Mouse (Mus musculus) heart, adult 9 months (tissue): ENCODE measurements around the gene Treml1.

Experiments
- DNase-seq, 2 experiments: peaks; one replicate each; pipeline ENCODE4 v3.0.0; 2022; ENCODE audit warnings: low spot score in 2 of 2

Gene Treml1

DNA sequence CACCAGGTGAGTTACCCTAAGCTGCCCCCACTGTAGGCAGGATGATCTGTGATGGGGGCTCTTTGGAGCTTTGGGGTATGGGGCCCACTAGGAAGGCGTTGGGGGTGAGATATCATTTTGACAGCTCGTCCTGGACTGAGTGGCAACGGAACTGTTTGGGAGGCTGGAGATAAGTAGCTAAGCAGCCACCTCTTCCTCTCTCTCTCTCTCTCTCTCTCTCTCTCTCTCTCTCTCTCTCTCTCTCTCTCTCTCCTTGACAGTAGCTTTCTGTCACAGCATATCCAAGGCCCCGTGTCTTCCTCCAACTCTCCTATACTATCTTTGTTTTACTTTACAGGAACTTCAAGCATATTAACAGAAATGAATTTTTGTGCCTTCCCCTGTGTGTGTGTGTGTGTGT is 746 bp downstream of the Treml1 start:
- no peak for DNase-seq

DNA sequence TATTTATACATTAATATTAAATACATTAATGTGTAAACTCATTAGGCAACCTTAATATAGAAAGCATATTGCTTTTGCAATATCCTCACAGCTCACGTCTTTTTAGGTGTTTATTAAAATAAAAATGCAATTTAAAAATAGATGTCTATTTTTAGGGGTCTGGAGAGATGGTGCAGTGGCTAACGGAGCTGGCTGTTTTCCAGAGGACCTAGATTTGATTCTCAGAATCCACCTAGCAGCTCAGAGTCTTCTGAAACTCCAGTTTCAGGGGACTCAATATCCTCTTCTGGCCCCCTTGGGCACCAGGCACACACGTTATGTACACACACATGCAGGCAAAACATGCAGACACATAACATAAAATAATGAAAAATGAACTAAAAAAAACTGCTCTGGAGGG is 2.6 kb downstream of the Treml1 start:
- peak in 1 of 2 experiments; percentile 29 for DNase-seq

DNA sequence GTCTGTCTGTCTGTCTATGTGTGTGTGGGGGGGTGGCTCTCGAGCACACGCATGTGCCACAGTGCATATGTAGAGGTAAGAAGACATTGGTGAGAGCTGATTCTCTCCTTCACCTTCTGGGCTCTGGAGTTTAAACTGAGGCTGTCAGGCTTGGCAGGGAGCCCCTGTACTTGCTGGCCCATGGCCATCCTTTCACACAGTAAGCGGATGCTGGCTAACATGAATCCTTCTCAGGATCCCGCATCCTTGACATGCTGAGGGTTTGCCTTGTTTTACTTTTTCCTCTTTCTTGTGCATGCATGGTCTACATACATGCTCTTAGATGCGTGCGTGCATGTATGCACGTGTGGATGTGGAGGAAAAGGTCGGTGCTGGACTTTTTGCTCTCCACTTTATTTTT is 3.2 kb downstream of the Treml1 start:
- peak in 1 of 2 experiments; percentile 33 for DNase-seq

DNA sequence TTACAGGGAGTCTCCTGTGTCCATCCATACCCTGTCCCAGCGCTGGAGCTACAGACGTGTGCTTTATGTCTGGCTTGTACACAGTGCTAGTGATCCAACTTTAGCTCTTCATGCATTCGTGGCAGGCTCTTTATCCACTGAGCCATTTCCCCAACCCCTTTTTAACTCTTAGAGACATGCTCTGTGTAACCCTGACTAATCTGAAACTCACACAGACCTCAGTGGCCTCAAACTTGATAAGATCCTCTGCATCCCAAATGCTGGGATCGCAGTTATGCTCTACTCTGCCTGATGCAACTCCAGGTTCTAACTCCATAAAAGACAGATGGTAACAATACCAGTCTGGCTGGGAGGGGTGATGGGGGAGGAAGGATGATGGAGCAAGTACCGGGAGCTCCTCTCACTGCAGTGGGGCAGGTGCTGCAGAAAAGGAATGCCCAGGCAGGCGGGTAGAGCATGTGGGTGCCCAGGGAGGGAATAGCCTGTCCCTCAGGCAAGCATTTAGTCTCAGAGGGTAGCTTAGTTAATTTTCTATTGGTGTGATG is 3.8 kb downstream of the Treml1 start:
- no peak for DNase-seq

DNA sequence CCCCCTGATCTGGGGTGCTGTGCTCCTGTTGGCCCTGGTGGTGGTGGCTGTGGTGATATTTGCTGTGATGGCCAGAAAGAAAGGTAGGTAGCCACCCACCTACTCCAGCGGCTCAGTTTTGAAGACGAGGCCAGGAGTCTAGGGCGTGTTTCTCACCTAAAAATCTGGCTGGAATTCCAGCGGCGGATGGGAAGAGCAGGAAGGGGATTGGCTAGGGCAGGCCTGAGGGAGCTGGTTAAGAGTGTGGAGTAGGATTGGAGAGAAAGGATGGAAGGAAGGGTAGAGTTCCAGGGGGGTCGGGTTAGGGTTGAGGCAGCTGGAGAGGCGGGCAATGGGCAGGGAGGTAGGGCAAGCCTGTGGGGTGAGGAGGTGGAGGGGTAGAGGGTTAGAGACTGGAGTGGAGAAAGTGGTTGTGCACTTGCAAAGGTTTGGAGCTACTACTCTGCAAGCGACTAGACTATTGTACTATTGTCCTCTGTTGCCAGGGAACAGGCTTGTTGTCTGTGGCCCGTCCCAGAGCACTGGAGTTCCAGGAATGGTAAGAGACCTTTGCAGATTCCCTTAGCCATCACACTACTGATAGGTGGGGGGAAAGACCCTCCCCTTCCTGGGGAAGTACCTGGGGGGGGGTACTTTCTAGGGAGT is 5.9 kb downstream of the Treml1 start:
- DNase-seq = no peak

DNA sequence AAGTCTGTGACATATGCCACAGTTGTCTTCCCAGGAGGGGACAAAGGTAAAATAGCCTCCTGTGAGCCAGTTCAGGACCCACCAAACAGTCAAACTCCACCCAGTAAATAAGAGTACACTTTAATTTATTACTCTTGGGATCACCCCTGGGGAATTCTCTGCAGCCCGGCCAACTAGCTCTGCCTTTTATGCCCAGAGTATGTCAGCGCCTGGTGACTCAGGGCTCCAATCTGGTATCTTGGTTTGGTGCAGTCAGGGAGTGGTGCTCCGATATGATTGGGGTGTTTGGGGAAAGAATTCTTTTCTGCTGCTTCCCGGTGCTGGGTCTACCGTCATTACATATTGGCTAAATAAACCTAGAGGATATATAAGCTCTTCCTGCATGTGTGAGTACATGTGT is 7.1 kb downstream of the Treml1 start:
- no peak for DNase-seq

DNA sequence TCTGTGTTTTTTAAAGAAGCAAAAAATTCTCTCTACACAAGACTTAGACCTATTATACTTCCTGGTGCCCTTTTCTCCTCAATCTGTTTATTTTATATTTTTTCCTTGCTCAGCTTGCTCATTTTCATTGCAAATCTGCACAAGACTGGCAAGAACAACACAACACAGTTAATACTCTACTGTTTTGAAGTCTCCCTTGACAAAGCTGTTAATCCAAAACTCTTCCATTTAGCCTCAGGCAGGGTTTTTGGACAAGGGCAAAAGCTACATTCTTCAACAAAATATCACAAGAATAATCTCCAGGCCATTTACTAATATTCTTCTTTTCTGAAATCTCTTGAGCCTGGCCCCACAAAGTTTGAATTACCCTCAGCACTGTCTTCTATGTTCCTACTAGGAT is 11.9 kb downstream of the Treml1 start:
- DNase-seq = no peak

DNA sequence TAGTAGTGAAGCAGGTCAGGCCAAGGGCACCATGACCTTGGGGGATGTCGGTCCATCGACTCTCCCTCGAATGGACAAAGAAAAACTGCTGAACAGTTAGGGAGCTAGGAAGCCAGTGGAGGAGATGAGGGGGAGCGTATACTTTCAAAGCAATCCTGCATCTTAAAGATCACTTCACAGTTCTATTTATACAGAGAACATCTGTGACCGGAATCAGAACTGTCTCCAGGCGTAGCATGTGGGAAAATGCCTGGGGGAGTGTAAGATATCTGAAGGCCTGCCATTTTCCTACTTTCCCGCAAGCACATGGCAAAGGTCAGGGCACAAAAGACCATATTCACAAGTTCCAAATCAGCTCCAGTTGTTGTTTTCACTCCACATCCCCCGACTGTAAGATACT is 13.3 kb downstream of the Treml1 start:
- no peak for DNase-seq

DNA sequence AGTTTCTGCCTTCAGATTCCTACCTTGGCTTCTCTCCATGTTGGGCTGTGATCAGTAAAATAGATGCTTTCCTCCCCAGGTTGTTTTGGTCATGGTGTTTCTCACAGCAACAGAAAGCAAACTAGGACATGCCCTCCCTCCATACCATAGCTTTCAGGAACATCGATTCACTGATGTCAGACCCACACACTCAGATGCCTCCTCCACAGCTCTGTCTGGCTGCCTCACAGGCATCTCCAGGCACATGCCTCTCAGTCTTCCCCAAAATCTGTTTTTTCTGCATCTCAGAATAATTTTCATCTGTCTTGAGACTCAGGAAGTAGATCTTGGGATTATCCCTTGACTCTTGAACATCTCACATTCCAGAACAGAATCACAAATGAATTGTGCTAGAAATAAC is 16.4 kb downstream of the Treml1 start:
- DNase-seq = no peak

DNA sequence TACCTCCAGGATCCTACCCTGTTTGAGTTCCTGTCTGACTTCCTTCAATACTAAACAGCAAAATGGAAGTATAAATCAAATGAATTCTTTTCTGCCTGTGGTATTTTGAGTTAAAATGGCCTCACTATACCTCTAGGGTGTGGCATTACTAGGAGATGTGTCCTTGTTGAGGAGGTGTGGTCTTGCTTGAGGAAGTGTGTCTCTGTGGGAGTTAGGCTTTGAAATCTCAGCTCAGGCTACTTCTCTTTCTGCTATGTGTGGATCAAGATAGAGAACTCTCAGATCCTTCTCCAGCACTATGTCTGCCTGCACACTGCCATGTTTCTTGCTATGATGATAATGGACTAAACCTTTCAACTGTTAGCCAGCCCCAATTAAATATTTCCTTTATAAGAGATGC is 19.3 kb downstream of the Treml1 start:
- no peak for DNase-seq

DNA sequence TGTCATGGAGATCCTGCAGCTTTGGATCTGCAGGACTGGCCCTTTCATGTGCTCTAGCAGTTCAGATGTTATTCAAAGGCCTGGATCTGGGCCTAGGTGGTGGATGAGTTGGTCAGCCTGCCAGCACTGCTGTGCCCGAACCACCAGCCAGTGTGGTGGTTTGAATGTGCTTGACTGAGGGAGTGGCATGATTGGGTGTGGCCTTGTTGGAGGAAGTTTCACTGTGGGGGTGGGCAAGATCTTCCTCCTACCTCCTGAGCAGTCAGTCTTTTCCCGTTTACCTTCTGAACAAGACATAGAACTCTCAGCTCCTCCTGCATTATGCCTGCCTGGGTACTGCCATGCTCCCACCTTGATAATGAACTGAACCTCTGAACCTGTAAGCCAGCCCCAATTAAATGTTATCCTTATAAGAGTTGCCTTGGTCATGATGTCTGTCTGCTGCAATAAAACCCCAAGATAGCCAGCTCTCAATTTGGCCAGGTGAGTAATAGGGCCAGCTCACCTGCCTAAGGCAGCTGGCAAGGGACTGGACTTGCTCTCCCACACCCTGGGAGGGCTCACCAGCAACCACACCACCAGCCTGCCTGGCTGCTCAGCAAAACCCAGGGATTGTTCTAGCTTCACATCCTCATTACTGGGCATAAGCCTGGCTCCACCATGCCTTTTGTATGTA is 26.2 kb downstream of the Treml1 start:
- DNase-seq = no peak

DNA sequence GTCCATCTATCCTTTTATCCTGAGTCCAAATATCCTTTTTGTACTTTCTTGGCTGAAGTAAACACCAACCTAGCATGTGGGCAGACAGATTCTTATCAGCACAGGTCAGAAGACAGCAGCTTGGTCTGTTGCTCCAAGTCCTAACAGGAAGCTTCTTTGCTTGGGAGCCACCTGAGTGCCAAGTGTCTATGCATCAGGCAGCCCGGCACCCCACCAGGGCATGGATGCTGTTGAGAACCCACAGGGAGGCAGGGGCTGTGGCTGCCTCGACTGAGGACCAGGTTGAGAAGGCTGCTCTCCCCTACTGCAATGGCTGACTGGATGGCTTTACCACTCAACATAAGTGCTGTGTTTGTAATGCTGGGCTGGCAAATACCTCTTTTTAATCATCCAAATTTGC is 28.9 kb downstream of the Treml1 start:
- DNase-seq = no peak

DNA sequence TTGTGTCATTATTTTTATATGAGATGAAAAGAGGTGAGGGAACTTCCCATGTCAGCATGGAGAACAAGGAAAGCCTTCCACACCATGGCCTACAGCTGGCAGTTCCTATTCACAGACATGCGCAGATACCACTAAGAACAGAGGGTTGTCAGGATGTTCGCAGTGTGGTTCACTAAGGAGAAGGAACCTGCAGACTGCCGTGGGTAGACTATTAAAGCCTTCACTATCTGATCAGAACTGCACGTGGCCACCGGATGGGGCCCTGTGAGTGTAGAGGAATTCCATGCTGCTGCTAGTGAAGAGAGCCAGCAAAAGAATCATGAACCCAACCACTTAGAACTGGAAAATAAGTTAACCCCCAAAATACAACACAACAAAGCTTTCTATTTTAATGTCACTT is 29.7 kb downstream of the Treml1 start:
- no peak for DNase-seq

DNA sequence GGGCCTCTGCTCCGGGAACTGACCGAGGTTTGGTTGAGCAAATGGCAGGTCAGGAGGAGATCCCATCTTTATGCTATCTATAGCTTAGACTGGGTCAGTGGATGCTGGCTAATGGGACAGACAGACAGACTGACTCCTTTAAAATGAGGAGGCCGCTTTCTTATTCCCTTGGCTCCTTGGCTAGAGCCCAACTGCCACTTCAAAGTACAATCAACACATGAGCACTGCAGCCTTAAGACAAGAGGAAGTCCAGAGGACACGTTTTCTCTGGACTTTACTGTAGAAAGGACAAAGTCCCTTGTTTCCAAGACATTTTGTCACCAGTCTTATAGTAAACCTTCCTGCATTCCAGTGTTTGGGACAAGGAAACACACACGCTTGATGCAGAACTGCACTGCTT is 31.7 kb downstream of the Treml1 start:
- DNase-seq = no peak

DNA sequence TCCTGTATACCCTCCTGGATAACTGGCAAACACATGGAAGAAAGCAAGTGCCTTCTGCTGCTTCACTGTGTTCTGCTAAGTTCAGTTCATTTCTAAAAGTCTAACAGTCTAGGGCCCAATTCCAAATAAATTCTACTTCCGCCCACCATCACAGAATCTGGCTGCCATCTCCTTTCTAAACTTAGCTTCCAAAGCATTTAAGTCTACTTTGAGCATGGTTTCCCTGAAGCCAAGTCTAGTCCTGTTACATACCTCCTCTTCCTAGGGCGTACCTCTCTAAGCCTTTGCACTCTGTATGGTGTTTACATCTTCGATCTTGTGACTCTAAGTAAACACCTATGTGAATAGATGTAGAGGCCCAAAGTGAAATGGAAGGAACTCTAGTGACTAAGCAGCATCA is 32.9 kb downstream of the Treml1 start:
- DNase-seq = no peak

DNA sequence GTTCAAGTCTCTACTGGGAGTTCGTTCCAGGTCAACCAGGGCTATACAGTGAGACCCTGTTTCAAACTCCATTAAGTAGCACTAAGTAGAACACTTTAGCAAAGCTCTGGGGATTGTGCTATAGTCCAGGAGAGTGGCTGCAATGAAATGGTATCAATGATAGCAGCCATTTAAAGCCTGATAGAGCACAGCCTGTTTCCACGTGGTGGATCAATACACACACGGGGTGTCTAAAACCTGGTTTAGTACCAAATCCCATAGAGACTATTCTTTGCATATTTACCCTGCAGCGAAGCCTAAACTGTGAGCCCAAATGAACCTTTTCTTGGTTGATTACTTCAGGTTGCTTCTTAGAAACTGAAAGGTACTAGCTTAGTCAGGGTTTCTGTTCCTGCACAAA is 42.0 kb downstream of the Treml1 start:
- no peak for DNase-seq

DNA sequence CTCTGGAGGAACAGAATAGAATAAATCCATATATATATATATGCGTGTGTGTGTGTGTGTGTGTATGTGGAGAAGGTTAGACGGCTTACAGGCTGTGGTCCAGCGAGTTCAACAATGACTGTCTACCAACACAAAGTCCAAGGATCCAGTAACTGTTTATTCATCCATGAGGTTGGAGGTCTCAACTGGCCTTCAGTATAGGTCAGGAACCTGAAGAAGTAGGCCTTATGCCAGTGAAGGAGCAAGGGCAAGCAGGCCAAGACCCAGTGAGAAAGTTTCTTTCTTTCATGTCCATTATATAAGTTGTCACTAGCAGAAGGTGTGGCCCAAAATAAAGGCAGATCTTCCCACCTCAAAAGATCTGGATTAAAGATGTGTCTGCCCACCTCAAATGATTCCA is 43.0 kb downstream of the Treml1 start:
- no peak for DNase-seq

DNA sequence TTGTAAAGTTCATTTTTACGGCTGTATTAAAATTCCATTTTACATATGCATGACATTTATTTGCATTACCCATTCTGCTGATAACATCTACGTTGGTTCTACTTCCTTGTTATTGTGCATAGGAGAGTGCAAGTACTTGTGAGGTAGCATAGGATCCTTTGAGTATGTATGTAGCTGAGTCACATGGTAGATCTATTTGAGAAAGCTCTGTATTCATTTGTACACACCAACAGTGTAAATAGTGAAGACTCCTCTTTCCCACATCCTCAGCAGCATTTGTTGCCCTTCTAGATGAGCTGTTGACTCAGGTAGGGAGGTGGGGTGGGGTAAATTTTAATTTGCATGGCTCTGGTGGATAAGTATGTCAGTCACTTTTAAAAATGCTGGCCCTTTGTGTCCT is 44.1 kb downstream of the Treml1 start:
- no peak for DNase-seq

DNA sequence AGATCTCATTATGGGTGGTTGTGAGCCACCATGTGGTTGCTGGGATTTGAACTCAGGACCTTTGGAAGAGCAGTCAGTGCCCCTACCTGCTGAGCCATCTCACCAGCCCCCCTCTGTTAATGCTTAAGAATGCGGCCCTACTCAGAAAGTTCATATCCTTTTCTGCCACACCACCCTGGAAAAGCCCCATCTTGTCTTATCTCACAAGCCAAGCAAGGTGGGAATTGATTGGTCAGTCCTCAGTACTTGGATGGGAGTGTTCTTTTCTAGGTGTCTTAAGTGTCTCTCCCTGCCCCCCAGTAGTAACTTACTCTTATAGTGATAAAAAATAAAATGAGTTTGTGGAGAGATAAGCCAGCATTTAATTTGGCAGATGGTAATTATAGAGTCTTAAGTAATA is 45.0 kb downstream of the Treml1 start:
- DNase-seq = no peak

DNA sequence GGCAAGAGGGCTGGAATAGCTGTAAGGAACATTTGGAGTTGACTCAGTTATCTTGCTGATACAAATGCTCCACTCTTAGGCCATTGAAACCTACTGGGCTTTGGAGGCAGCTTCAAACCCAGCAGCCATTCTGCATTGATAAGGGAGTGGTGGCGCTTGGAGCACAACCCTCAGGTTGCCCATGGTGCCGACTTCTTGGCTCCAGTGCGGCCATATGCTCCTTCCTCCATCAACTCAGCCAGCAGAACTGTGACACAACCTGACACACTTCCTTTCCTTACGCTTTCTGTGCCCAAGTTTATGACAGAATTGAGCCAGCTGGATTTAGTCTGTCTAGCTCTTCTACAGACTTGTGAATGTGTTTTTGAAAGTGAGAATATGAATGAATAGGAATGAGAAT is 47.4 kb downstream of the Treml1 start:
- no peak for DNase-seq

DNA sequence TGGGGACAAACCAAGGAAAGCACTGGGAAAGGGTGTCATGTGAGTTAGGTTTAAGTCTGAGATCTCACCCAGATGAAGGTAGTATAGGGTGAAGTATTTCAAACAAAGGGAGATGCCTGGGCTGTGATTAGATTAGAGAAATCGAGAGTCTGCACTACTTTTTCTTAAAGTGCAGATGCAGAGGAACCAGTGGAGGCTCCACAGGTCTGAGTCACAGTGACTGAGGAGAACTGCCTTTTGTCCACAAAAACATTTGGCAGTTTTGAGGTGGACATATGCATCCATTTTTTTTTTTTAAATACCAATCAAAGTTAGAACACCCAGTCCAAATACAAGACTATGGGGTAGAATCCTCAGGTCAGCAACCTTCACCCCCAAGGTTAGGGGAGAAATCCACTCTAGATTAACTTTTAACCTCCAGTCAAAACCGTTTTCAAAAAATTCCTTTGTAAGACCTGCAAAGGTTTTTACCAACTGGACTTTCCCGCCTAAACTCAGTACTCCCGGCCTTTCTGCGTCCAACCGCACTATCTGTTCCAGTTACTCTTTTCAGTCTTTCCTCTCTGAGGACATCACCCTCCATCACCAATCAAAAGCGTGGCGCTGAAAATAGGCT is 48.3 kb downstream of the Treml1 start:
- no peak for DNase-seq

DNA sequence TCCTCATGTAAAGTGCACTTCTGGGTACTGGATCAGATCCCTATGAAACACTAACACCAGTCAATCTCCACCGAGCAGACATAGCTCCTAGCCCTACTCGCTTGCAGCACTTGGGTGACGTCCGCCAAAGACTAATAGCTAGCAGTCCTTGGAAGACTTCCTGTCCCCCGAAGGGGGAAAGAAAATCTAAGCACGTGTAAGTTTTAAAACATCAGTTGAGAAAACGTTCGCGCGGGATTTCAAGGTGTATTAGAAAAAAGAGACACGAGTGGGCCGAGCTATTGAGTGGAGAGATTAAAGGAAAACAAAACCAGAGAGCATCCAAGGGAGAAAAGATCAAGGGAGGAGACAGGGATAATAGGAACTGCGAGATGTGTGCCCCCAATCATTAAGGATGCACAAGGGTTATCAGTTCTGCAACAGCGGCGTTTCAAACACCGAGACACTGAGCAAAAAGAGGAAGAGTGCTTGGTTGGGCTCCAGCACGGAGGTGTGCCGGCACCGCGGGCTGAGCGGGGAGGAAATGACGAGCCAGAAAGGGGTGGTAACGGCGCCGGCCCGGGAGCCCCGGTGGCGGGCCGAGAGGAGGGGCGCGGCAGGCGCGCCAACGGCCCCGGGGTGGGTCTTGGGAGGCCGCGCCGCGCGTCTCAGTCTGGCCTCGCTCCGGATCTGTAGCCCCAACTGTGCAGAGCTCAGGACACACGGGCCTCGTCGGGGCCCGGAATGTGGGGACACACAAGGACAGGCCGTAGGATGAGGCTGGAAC is 49.0 kb downstream of the Treml1 start:
- peak; percentile 71 to 72 for DNase-seq
